Mouse (Mus musculus): ENCODE data around the gene Inpp5a. TPM values are rescaled to one million over a fixed set of nuclear protein-coding genes. Genes with fewer than 3 reads are reported as not detected.

Inpp5a gene
- polyA plus RNA-seq, 1 experiment from 2014 or later, result 96.3 TPM

- Histone ChIP-seq H3K27me3 (replicated peaks) (no peaks in the 10 kb centered on the region), H3K4me2 (no peak overlapping the region), H3K9ac (no peak overlapping the region), H3K9me3 (replicated peaks) (no peaks in the 10 kb centered on the region), H3K36me3 (no peaks in the 10 kb centered on the region), H3K27ac (ENCODE audit: poor library complexity, severe bottlenecking) (0 out of 2 replicates have a peak overlapping the region, but pooled peaks have one; percentile 98), H3K4me3 (no peak overlapping the region), H3K4me1 (replicated peaks) (peaks cover 69% of the 10 kb centered on the region)
- ATAC-seq (ENCODE audit: insufficient number of reproducible peaks, low FRiP score), result no peak
- 91% methylated on average over 3 of the region's 3 CpGs for WGBS
Measured at GRCm38 (mm10) chr7:139362514-139362913, 26.4 kb upstream of the Inpp5a start.

DNA sequence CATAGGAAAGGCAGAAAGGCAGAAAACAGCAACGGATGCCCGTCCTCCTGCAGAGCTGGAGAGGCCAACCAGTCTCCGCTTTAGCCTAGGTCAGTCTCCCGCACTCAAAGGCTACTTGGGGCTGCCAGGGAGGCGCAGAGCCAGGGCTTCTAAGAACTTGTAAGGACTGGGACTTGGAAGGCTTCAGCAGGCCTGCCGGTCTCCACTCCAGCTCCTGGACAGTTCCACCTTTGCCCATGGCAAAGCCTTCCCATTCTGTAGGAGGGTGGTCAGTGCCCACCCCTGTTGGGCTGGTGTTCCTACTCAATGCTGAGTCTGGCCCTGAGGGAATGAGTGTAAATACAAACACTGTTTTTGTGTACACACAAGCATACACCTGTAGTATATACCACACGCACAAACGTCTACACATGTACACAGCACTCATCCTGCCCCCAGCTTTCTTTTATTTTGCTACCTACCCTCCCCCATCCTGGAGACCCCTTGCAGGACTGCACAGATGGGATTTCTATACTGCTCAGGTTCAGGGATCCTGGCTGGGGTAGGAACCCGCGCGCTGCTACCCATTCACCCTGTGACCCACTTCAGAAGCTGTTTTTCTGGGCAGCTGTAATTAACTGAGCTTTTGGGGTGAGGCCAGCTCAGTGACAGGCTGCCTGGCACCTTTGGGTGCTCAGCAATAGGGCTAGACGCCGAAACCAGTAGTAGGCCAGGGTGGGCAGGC lies 25.5 kb upstream of the Inpp5a start:
- 50% methylated on average over 13 of the region's 13 CpGs for WGBS
- no peak; the same call in 1 of the 2 replicates for ATAC-seq (ENCODE audit: insufficient number of reproducible peaks, low FRiP score)
- no peaks in the 10 kb centered on the region for H3K9me3 ChIP-seq (replicated peaks)
- peak overlapping the region; percentile 58 for H3K9ac ChIP-seq
- H3K4me3 ChIP-seq, result no peak overlapping the region
- H3K4me2 ChIP-seq, result peak overlapping the region; percentile 52
- H3K4me1 ChIP-seq (replicated peaks), result peaks cover 78% of the 10 kb centered on the region
- H3K27ac ChIP-seq (ENCODE audit: poor library complexity, severe bottlenecking), result peak overlapping the region; percentile 98
- H3K27me3 ChIP-seq (replicated peaks), result no peaks in the 10 kb centered on the region
- H3K36me3 ChIP-seq, result no peaks in the 10 kb centered on the region

DNA sequence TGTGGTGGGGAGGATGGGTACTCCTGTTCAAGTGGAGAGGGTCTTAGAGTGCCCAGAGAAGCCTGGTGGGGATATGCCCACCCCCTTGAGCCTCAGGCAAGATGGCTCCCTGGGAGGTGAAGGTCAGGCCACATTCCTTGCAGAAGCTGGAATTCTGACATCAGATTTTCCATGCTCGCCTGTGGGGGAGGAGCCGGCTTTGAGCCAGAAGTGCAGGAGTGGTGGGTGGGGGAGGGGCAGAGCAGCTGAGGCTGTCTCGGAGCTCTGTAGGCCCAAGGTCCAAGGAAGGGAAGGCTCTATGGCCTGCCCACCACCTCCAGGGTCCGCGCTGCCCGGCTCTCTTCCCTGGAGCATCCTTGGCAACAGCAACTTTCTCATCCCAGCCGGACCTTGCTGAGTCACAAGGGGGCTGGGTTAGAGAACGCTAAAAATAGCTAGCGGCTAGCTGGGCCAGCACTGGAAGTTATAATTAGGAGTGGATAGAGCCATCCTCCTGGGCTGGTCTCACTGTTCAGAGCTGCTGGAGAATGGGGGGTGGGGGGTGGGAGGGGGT lies 24.8 kb upstream of the Inpp5a start:
- peak overlapping the region; percentile 58 for H3K9ac ChIP-seq
- no peaks in the 10 kb centered on the region for H3K36me3 ChIP-seq
- peak overlapping the region; percentile 98 for H3K27ac ChIP-seq (ENCODE audit: poor library complexity, severe bottlenecking)
- no peaks in the 10 kb centered on the region for H3K27me3 ChIP-seq (replicated peaks)
- H3K4me2 ChIP-seq, result peak overlapping the region; percentile 52
- H3K4me3 ChIP-seq, result no peak overlapping the region
- WGBS, result 3% methylated on average over 9 of the region's 9 CpGs
- no peaks in the 10 kb centered on the region for H3K9me3 ChIP-seq (replicated peaks)
- peaks cover 85% of the 10 kb centered on the region for H3K4me1 ChIP-seq (replicated peaks)
- ATAC-seq (ENCODE audit: insufficient number of reproducible peaks, low FRiP score), result peak; percentile 77

GRCm38 (mm10) chr7:139364936-139365830 lies 23.7 kb upstream of the Inpp5a start:
- Histone ChIP-seq H3K4me2 (peak overlapping the region; percentile 52; the same call in 1 of the 2 replicates), H3K9ac (peak overlapping the region; percentile 58), H3K27me3 (replicated peaks) (no peaks in the 10 kb centered on the region), H3K4me1 (replicated peaks) (peaks cover 88% of the 10 kb centered on the region), H3K36me3 (no peaks in the 10 kb centered on the region), H3K27ac (ENCODE audit: poor library complexity, severe bottlenecking) (peak overlapping the region; percentile 98), H3K4me3 (no peak overlapping the region), H3K9me3 (replicated peaks) (no peaks in the 10 kb centered on the region)
- ATAC-seq (ENCODE audit: insufficient number of reproducible peaks, low FRiP score), result no peak
- 21% methylated on average over 13 of the region's 13 CpGs for WGBS

DNA sequence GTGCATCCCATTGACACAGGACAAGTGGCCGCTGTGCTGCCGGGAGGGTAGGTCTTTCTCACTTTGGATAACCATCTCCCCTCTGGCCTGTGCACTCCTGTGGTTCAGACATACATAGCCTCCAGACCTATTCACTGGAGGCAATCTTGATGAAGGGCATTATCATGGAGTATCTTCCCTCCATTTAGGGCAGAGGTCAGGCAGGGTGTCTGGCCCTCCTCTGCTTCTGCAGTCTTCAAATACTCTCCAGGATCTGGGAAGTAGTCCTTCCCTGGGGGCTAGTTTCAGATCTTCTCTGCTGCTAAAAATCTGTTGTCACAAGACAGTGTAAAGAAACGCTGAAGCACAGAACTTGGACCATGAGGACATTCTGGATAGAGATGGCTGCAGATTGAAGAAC lies 22.8 kb upstream of the Inpp5a start:
- Histone ChIP-seq H3K27me3 (replicated peaks) (no peaks in the 10 kb centered on the region), H3K9ac (no peak overlapping the region), H3K4me1 (replicated peaks) (peaks cover 86% of the 10 kb centered on the region), H3K4me3 (no peak overlapping the region), H3K9me3 (replicated peaks) (no peaks in the 10 kb centered on the region), H3K27ac (ENCODE audit: poor library complexity, severe bottlenecking) (peak overlapping the region; percentile 98), H3K36me3 (no peaks in the 10 kb centered on the region), H3K4me2 (no peak overlapping the region)
- 56% methylated on average over 3 of the region's 3 CpGs for WGBS
- ATAC-seq (ENCODE audit: insufficient number of reproducible peaks, low FRiP score), result no peak

DNA sequence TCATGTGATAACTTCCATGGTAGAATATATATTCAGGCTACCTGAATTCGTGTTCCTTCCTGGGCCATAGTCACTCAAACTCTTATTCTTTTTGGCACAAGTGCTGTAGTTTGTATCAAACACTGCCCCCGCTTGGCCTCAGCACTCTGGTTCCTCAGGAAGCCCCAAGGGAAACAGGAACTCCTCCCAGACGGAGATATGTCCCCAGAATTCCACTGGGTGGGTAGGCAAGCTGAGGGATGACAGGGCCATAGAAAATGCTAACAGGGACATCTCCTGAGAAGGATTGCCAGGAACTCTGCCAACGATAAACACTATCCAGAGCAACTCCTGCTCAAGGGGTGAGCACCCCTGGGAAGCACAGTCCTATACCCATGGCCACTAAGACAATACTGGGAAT lies 22.4 kb upstream of the Inpp5a start:
- no peaks in the 10 kb centered on the region for H3K27me3 ChIP-seq (replicated peaks)
- ATAC-seq (ENCODE audit: insufficient number of reproducible peaks, low FRiP score), result no peak
- no peaks in the 10 kb centered on the region for H3K9me3 ChIP-seq (replicated peaks)
- peak overlapping the region; percentile 98 for H3K27ac ChIP-seq (ENCODE audit: poor library complexity, severe bottlenecking)
- peaks cover 83% of the 10 kb centered on the region for H3K4me1 ChIP-seq (replicated peaks)
- no peak overlapping the region for H3K4me3 ChIP-seq
- no peak overlapping the region for H3K9ac ChIP-seq
- WGBS, result 39% methylated on average over 4 of the region's 4 CpGs
- H3K36me3 ChIP-seq, result no peaks in the 10 kb centered on the region
- no peak overlapping the region for H3K4me2 ChIP-seq

DNA sequence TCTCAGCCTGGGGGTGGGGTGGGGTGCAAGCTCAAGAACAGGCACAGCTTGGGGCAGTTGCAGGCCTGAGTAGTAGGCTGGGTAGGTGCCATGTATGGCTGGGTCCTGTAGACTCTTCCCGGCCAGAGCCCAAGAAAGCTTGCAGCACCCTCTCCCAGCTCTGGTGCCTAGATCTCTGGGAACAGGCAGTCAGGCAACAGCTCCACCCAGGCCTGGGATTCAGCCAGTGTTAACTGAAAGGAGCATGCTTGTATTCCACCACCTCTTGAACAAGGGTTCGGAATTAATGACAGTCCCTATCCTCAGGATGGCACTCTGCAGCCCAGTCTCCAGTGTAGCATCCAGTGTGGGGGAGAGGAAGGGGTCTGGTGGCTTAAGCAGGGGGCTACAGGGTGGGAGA lies 20.7 kb upstream of the Inpp5a start:
- H3K4me3 ChIP-seq, result no peak overlapping the region
- H3K36me3 ChIP-seq, result no peaks in the 10 kb centered on the region
- H3K9ac ChIP-seq, result peak overlapping the region; percentile 20
- no peaks in the 10 kb centered on the region for H3K9me3 ChIP-seq (replicated peaks)
- H3K27ac ChIP-seq (ENCODE audit: poor library complexity, severe bottlenecking), result peak overlapping the region; percentile 93
- 65% methylated on average over 2 of the region's 2 CpGs for WGBS
- H3K4me2 ChIP-seq, result no peak overlapping the region
- peaks cover 74% of the 10 kb centered on the region for H3K4me1 ChIP-seq (replicated peaks)
- H3K27me3 ChIP-seq (replicated peaks), result no peaks in the 10 kb centered on the region
- no peak for ATAC-seq (ENCODE audit: insufficient number of reproducible peaks, low FRiP score)

GRCm38 (mm10) chr7:139368722-139369380 lies 20.1 kb upstream of the Inpp5a start:
- Histone ChIP-seq H3K9me3 (replicated peaks) (no peaks in the 10 kb centered on the region), H3K27ac (ENCODE audit: poor library complexity, severe bottlenecking) (peak overlapping the region; percentile 93), H3K36me3 (no peaks in the 10 kb centered on the region), H3K27me3 (replicated peaks) (no peaks in the 10 kb centered on the region), H3K4me2 (no peak overlapping the region), H3K4me3 (no peak overlapping the region), H3K9ac (peak overlapping the region; percentile 20), H3K4me1 (replicated peaks) (peaks cover 68% of the 10 kb centered on the region)
- WGBS, result 30% methylated on average over 14 of the region's 14 CpGs
- no peak for ATAC-seq (ENCODE audit: insufficient number of reproducible peaks, low FRiP score)

- Histone ChIP-seq H3K4me2 (no peak overlapping the region), H3K36me3 (no peaks in the 10 kb centered on the region), H3K4me1 (replicated peaks) (peaks cover 60% of the 10 kb centered on the region), H3K9ac (0 out of 2 replicates have a peak overlapping the region, but pooled peaks have one; percentile 26), H3K9me3 (replicated peaks) (no peaks in the 10 kb centered on the region), H3K4me3 (no peak overlapping the region), H3K27me3 (replicated peaks) (no peaks in the 10 kb centered on the region), H3K27ac (ENCODE audit: poor library complexity, severe bottlenecking) (peak overlapping the region; percentile 93)
- WGBS, result 45% methylated on average over 6 of the region's 6 CpGs
- ATAC-seq (ENCODE audit: insufficient number of reproducible peaks, low FRiP score), result no peak
Measured at GRCm38 (mm10) chr7:139369501-139370088, 19.3 kb upstream of the Inpp5a start.

DNA sequence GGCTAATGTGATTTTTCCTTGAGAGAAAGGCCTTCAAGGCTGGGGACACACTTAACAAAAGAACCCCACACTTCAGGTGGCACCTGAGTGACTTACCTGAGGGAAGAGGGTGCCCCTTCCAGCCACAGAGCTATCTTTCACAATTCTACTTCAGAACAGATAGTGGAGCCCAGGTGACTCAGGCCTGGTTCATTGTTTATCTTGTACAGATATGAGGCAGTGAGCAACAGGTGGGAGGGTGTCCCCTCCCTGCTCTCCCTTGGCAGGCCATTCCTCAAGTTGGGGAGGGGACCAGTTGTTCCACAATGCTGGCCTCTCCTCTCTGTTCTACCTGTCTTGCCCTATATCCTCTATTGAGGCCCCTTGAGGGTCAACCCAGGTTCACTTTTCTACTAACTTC lies 17.5 kb upstream of the Inpp5a start:
- H3K4me2 ChIP-seq, result no peak overlapping the region
- no peak overlapping the region for H3K9ac ChIP-seq
- no peak for ATAC-seq (ENCODE audit: insufficient number of reproducible peaks, low FRiP score)
- H3K27me3 ChIP-seq (replicated peaks), result no peaks in the 10 kb centered on the region
- peaks cover 42% of the 10 kb centered on the region for H3K4me1 ChIP-seq (replicated peaks)
- H3K27ac ChIP-seq (ENCODE audit: poor library complexity, severe bottlenecking), result no peak overlapping the region
- no peak overlapping the region for H3K4me3 ChIP-seq
- H3K36me3 ChIP-seq, result no peaks in the 10 kb centered on the region
- no peaks in the 10 kb centered on the region for H3K9me3 ChIP-seq (replicated peaks)
